Mouse (Mus musculus) frontal cortex, adult (tissue): Measurements from ENCODE around the gene Lrp5.

Experiments
- ATAC-seq: cut with Nextera tagmentation; 2 replicates; pipeline ENCODE4 v1.9.2; 2017; ENCODE audit warnings: mild to moderate bottlenecking, moderate library complexity, mixed read lengths; ENCODE audit not compliant: low TSS enrichment

Lrp5 gene

DNA sequence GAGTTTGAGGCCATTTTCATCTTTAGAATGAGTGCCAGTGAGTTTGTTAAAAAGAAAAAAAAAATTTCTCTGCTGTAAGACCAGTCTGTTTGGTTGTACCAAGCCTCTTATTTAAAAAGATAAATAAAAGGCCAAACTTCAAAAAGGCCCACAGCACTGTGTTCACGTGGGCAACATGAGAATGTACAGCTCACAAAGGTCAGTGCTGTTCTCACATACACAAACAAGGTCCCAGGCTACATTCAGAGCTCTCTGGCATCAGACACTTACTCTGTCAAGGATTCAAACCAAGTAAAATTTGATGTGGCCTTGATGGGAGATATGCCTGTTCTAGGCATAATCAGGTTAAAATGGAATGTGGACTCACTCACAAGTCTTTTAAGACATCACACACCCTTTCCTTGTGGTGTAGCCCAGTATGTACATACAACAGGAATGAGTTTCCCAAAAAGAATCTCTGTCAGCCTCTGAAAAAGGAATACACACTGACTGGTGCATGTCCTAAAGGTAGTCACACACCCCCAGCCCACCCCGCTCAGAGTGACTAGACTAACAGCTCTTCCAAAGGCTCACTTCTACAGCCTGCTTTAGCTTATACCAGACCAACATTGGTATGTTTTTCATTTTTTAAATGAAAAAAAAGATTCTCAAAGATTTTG, 130.1 kb downstream of the Lrp5 start:
- ATAC-seq: no peak

DNA sequence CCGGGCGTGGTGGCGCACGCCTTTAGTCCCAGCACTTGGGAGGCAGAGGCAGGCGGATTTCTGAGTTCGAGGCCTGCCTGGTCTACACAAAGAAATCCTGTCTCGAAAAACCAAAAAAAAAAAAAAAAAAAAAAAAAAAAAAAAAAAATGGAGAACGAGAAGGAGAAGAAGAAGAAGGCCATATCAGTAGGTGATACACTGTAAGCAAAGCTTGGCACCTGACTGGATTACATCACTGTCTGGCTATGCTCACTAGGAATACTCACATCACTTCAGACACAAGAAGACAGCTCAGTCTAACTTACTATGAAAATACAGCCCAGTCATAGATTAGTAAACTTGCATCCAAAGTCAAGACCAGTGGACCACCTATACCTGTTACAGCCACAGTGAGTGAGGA, 131.6 kb downstream of the Lrp5 start:
- no peak for ATAC-seq

DNA sequence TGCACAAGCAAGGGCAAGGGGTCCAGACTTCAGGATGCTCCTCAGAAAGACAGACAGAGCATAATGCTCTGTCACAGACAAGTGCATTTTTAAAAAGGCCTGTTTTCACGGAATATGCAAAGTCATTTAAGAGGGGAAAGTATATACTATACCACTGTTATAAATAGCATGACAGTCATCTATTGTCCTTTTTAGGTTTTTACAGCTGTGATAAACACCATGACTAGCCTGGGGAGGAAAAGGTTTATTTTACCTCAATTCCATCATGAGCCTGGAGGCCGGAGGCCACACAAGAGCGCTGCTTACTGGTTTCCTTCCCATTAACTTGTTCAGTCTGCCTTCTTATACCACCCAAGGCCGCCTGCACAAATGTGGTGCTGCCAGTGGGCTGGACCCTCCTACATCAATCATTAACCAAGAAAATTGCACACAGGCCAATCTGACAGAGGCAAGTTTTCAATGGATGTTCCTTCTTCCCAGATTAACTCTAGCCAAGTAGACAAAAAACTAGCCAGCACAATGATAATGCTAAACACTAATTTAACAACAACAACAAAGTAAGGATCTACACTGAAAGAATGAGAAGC, 134.7 kb downstream of the Lrp5 start:
- no peak for ATAC-seq

DNA sequence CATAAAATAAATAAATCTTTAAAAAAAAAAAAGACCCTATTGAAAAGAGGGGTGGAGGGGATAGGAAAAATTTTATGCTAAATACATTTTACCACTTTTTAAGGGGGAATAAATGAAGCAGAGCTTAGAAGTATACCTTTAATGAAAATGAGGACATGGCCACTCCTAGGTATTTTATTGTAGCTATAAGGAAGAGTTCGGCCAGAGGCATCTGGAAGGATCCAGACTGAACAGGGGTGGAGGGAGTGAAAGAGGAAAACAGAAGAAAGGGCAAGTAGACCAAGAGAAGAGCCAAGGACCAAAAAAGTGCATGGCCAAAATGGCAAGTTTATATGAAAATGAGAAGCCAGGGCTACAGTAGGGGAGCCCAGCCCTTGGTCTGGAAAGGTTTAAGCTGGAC, 136.3 kb downstream of the Lrp5 start:
- no peak for ATAC-seq

DNA sequence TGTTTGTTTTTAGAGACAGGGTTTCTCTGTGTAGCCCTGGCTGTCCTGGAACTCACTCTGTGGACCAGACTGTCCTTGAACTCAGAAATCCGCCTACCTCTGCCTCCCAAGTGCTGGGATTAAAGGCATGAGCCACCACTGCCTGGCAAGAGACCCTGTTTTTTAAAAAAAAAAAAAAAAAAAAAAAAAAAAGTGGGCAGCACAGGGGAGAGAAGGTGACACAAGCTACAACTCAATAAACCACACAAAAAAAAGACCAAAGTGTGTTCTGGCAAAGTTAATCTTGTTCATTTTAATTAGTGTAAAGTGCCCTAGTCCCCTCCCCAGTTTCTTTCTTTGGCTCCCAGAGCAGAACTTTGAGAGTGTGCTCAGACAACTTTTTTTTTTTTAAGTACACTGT, 137.1 kb downstream of the Lrp5 start:
- ATAC-seq: no peak

- ATAC-seq: no peak
Measured at GRCm38 (mm10) chr19:3548311-3548710, 138.1 kb downstream of the Lrp5 start.

DNA sequence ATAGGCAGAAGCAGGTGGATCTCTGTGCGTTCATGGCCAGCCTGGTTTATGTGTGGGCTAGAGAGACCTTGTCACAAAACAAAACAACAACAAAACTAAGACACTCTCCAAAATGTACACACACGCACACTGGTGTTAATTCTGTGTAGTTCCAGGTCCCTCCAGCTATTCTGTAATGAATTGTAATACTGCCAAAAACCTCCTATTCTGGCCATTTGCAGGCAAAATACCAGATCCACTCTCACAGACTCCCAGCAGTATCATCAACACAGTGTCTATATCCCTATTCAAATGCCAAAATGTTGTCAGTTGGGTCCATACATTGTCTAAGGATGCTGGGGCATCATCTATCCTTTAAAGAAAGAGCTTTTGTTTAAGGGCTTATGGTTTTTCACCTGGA, 141.4 kb downstream of the Lrp5 start:
- no peak for ATAC-seq

- no peak for ATAC-seq
Measured at GRCm38 (mm10) chr19:3542591-3542990, 143.8 kb downstream of the Lrp5 start.

- no peak for ATAC-seq
Measured at GRCm38 (mm10) chr19:3540997-3541396, 145.4 kb downstream of the Lrp5 start.

DNA sequence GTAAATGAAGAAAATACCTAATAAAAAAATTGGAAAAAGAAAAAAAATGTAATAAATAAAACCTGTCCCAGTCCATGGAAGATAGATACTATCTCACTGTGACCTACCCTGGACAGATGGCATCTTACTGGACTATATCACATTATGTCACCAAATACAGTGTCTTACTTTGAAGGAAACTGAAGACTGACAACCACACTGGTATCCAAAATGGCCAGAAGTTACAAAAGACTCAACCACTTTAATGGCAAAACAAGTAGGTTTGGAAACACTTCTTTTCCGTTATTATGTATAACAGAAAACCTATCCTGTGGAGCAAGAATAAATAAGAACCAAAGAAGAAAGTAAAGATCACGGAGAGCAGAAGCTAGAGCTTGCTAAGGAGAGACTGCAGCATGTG, 146.1 kb downstream of the Lrp5 start:
- ATAC-seq: no peak

- no peak for ATAC-seq
Measured at GRCm38 (mm10) chr19:3539456-3539855, 146.9 kb downstream of the Lrp5 start.

DNA sequence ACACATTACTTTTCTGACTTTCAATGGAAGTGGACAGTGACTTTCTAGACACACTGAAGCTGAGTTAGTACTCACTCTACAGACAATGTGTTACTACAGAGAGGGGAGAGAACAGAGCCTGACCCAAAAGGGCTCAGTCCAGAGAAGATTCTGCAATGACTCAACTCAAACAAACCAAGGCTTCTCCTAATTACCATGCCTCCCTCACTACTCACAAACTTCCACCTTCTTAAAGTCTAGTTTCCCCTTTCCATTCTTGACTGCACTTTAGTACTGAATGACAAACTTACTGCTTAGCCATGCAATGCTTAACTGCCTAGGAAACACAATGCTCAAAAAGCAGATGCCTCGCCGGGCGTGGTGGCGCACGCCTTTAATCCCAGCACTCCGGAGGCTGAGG, 148.7 kb downstream of the Lrp5 start:
- ATAC-seq: no peak

GRCm38 (mm10) chr19:3534945-3535344, 151.4 kb downstream of the Lrp5 start:
- ATAC-seq: no peak
